Mouse (Mus musculus): Measurements from ENCODE around the gene Exoc3l. TPM values are rescaled to one million over a fixed set of nuclear protein-coding genes. Genes with fewer than 3 reads are reported as not detected.

Exoc3l gene
- total RNA-seq, 2 experiments from 2014 or later, result 8.5 TPM; not detected in 1

GRCm38 (mm10) chr8:105270916-105271186 lies 25.1 kb downstream of the Exoc3l start:
- no peak for ATAC-seq (replicated peaks; ENCODE audit: low FRiP score, poor library complexity, severe bottlenecking)

- no peak for ATAC-seq (replicated peaks; ENCODE audit: low FRiP score, poor library complexity, severe bottlenecking)
Measured at GRCm38 (mm10) chr8:105270101-105270915, 25.6 kb downstream of the Exoc3l start.

- no peak for ATAC-seq (replicated peaks; ENCODE audit: low FRiP score, poor library complexity, severe bottlenecking)
Measured at GRCm38 (mm10) chr8:105269461-105269947, 26.4 kb downstream of the Exoc3l start, which contains the start of gene Hsf4. Gene Hsf4, plus strand, starts transcription at chr8:105269801.

GRCm38 (mm10) chr8:105269075-105269458 lies 26.8 kb downstream of the Exoc3l start:
- ATAC-seq (replicated peaks; ENCODE audit: low FRiP score, poor library complexity, severe bottlenecking), result no peak

- ATAC-seq (replicated peaks; ENCODE audit: low FRiP score, poor library complexity, severe bottlenecking), result no peak
Measured at GRCm38 (mm10) chr8:105268342-105269074, 27.4 kb downstream of the Exoc3l start.

- no peak for ATAC-seq (replicated peaks; ENCODE audit: low FRiP score, poor library complexity, severe bottlenecking)
Measured at GRCm38 (mm10) chr8:105266775-105267174, 29.1 kb downstream of the Exoc3l start.

GRCm38 (mm10) chr8:105265128-105265527 lies 30.8 kb downstream of the Exoc3l start:
- no peak for ATAC-seq (replicated peaks; ENCODE audit: low FRiP score, poor library complexity, severe bottlenecking)

- ATAC-seq (replicated peaks; ENCODE audit: low FRiP score, poor library complexity, severe bottlenecking), result peak; percentile 97
Measured at GRCm38 (mm10) chr8:105264024-105264982, 31.6 kb downstream of the Exoc3l start, which contains the start of the genes Tradd and Fbxl8. Gene Tradd, minus strand, starts transcription at chr8:105264609. Gene Fbxl8, plus strand, starts transcription at chr8:105264648.

- ATAC-seq (replicated peaks; ENCODE audit: low FRiP score, poor library complexity, severe bottlenecking), result no peak
Measured at GRCm38 (mm10) chr8:105263244-105263912, 32.5 kb downstream of the Exoc3l start.

- no peak for ATAC-seq (replicated peaks; ENCODE audit: low FRiP score, poor library complexity, severe bottlenecking)
Measured at GRCm38 (mm10) chr8:105261326-105261980, 34.4 kb downstream of the Exoc3l start.

- no peak for ATAC-seq (replicated peaks; ENCODE audit: low FRiP score, poor library complexity, severe bottlenecking)
Measured at GRCm38 (mm10) chr8:105260371-105261099, 35.4 kb downstream of the Exoc3l start.

- ATAC-seq (replicated peaks; ENCODE audit: low FRiP score, poor library complexity, severe bottlenecking), result peak; percentile 59
Measured at GRCm38 (mm10) chr8:105259721-105260320, 36.1 kb downstream of the Exoc3l start.

GRCm38 (mm10) chr8:105258911-105259720 lies 36.8 kb downstream of the Exoc3l start:
- ATAC-seq (replicated peaks; ENCODE audit: low FRiP score, poor library complexity, severe bottlenecking), result no peak

- no peak for ATAC-seq (replicated peaks; ENCODE audit: low FRiP score, poor library complexity, severe bottlenecking)
Measured at GRCm38 (mm10) chr8:105257318-105258114, 38.4 kb downstream of the Exoc3l start.

GRCm38 (mm10) chr8:105254966-105255350 lies 40.9 kb downstream of the Exoc3l start, which contains the start of gene B3gnt9:
Gene B3gnt9, minus strand, starts transcription at chr8:105255153.
- ATAC-seq (replicated peaks; ENCODE audit: low FRiP score, poor library complexity, severe bottlenecking), result peak; percentile 74
